Mouse (Mus musculus) liver, embryonic 12.5 days (tissue): ENCODE measurements around the gene Sdr39u1. TPM values are rescaled to one million over a fixed set of nuclear protein-coding genes. Genes with fewer than 3 reads are reported as not detected.

Experiments used
- ATAC-seq: fragments of 200-750 bp; cut with Nextera tagmentation; 2 replicates; pipeline ENCODE4 v1.8.0; 2017; ENCODE audit warnings: moderate number of reproducible peaks, mild to moderate bottlenecking, moderate library complexity
- H3K27ac ChIP-seq: fragments of 300-500 bp; sonication (generic); 2 replicates; pipeline ENCODE4 v1.5.1; 2016; ENCODE audit warnings: mild to moderate bottlenecking
- H3K27me3 ChIP-seq: fragments of 300-500 bp; sonication (generic); replicated peaks from 2 replicates; pipeline ENCODE4 v1.6.1; 2016; ENCODE audit warnings: mild to moderate bottlenecking, moderate library complexity
- H3K36me3 ChIP-seq: fragments of 300-500 bp; sonication (generic); 2 replicates; pipeline ENCODE4 v1.6.1; 2016; ENCODE audit warnings: mild to moderate bottlenecking, moderate library complexity
- H3K4me1 ChIP-seq: fragments of 300-500 bp; sonication (generic); 2 replicates; pipeline ENCODE4 v1.6.1; 2016
- H3K4me2 ChIP-seq: fragments of 300-500 bp; sonication (generic); 2 replicates; pipeline ENCODE4 v1.6.1; 2016; ENCODE audit warnings: mild to moderate bottlenecking, moderate library complexity
- H3K4me3 ChIP-seq: fragments of 300-500 bp; sonication (generic); 2 replicates; pipeline ENCODE4 v1.5.1; 2016; ENCODE audit warnings: mild to moderate bottlenecking, moderate library complexity
- H3K9ac ChIP-seq: fragments of 300-500 bp; sonication (generic); 2 replicates; pipeline ENCODE4 v1.6.1; 2016; ENCODE audit warnings: mild to moderate bottlenecking, moderate library complexity
- H3K9me3 ChIP-seq: fragments of 300-500 bp; sonication (generic); replicated peaks from 2 replicates; pipeline ENCODE4 v1.6.1; 2016; ENCODE audit warnings: mild to moderate bottlenecking, moderate library complexity
- WGBS: fragments of 180-500 bp; shearing (Covaris S2); methylation state at CpG from one replicate; pipeline ENCODE4 v1.1.7; 2016; ENCODE audit not compliant: insufficient replicate concordance; 5-methylcytosine and 5-hydroxymethylcytosine counted together
- polyA plus RNA-seq: library from polyadenylated mRNA; unstranded; fragments of >200 nt; fragmentation: Nextera tagmentation; extraction: Ambion mirVana; gene quantifications from 2 replicates; pipeline ENCODE4 v1.2.1, GENCODE M21; 2016

The Sdr39u1 gene
- polyA plus RNA-seq, 1 experiment from 2014 or later: 14.0 TPM

- Histone ChIP-seq H3K36me3 (peaks cover 24% of the 10 kb centered on the region), H3K27me3 (no peaks in the 10 kb centered on the region), H3K27ac (0 out of 2 replicates have a peak overlapping the region, but pooled peaks have one; percentile 62), H3K4me3 (no peak overlapping the region), H3K9me3 (no peaks in the 10 kb centered on the region), H3K4me2 (no peak overlapping the region), H3K4me1 (peaks cover 57% of the 10 kb centered on the region), H3K9ac (no peak overlapping the region)
- 78% methylated on average over 13 of the region's 13 CpGs for WGBS
- ATAC-seq: no peak
Measured at GRCm38 (mm10) chr14:55883149-55883661, 16.9 kb downstream of the Sdr39u1 start.

- 56% methylated on average over 6 of the region's 6 CpGs for WGBS
- H3K27me3 ChIP-seq: peaks cover 9% of the 10 kb centered on the region
- peaks cover 14% of the 10 kb centered on the region for H3K36me3 ChIP-seq
- H3K27ac ChIP-seq: peak overlapping the region; percentile 62
- no peaks in the 10 kb centered on the region for H3K9me3 ChIP-seq
- ATAC-seq: peak; percentile 38
- H3K4me3 ChIP-seq: no peak overlapping the region
- H3K4me2 ChIP-seq: no peak overlapping the region
- no peak overlapping the region for H3K9ac ChIP-seq
- peaks cover 58% of the 10 kb centered on the region for H3K4me1 ChIP-seq
Measured at GRCm38 (mm10) chr14:55882171-55882641, 17.9 kb downstream of the Sdr39u1 start.

- H3K36me3 ChIP-seq: peaks cover 1% of the 10 kb centered on the region
- no peak overlapping the region for H3K4me2 ChIP-seq
- 43% methylated on average over 8 of the region's 8 CpGs for WGBS
- no peak overlapping the region for H3K9ac ChIP-seq
- peaks cover 46% of the 10 kb centered on the region for H3K4me1 ChIP-seq
- no peak overlapping the region for H3K4me3 ChIP-seq
- no peak overlapping the region for H3K27ac ChIP-seq
- no peak for ATAC-seq
- H3K9me3 ChIP-seq: no peaks in the 10 kb centered on the region
- peaks cover 10% of the 10 kb centered on the region for H3K27me3 ChIP-seq
Measured at GRCm38 (mm10) chr14:55880982-55881381, 19.1 kb downstream of the Sdr39u1 start.

GRCm38 (mm10) chr14:55879623-55880022, 20.5 kb downstream of the Sdr39u1 start:
- 13% methylated on average over 1 of the region's 1 CpGs for WGBS

GRCm38 (mm10) chr14:55878316-55878940, 21.7 kb downstream of the Sdr39u1 start:
- 10% methylated on average over 7 of the region's 7 CpGs for WGBS
- Histone ChIP-seq H3K4me1 (peaks cover 35% of the 10 kb centered on the region), H3K9me3 (no peaks in the 10 kb centered on the region), H3K36me3 (no peaks in the 10 kb centered on the region), H3K4me3 (no peak overlapping the region), H3K9ac (no peak overlapping the region), H3K27me3 (peaks cover 19% of the 10 kb centered on the region), H3K4me2 (0 out of 2 replicates have a peak overlapping the region, but pooled peaks have one; percentile 20), H3K27ac (no peak overlapping the region)
- ATAC-seq: no peak

More at GRCm38 (mm10) chr14:55879623-55880022, 20.5 kb downstream of the Sdr39u1 start:
- no peak for ATAC-seq
- Histone ChIP-seq H3K4me2 (no peak overlapping the region), H3K4me1 (peaks cover 38% of the 10 kb centered on the region), H3K9me3 (no peaks in the 10 kb centered on the region), H3K27me3 (peaks cover 19% of the 10 kb centered on the region), H3K4me3 (no peak overlapping the region), H3K9ac (no peak overlapping the region), H3K27ac (no peak overlapping the region), H3K36me3 (no peaks in the 10 kb centered on the region)

- 28% methylated on average over 14 of the region's 14 CpGs for WGBS
- peak overlapping the region; percentile 28; the same call in 1 of the 2 replicates for H3K4me2 ChIP-seq
- H3K9me3 ChIP-seq: no peaks in the 10 kb centered on the region
- H3K4me1 ChIP-seq: peaks cover 29% of the 10 kb centered on the region
- H3K36me3 ChIP-seq: no peaks in the 10 kb centered on the region; the same call in 1 of the 2 replicates
- no peak overlapping the region for H3K27ac ChIP-seq
- H3K9ac ChIP-seq: no peak overlapping the region
- no peak for ATAC-seq
- H3K4me3 ChIP-seq: no peak overlapping the region
- H3K27me3 ChIP-seq: peaks cover 19% of the 10 kb centered on the region
Measured at GRCm38 (mm10) chr14:55877469-55878315, 22.4 kb downstream of the Sdr39u1 start.

GRCm38 (mm10) chr14:55873714-55874683, 26.1 kb downstream of the Sdr39u1 start:
- H3K9me3 ChIP-seq: no peaks in the 10 kb centered on the region
- peaks cover 19% of the 10 kb centered on the region for H3K27me3 ChIP-seq
- H3K36me3 ChIP-seq: peaks cover 34% of the 10 kb centered on the region
- peak overlapping the region; percentile 44 for H3K9ac ChIP-seq
- no peak overlapping the region for H3K27ac ChIP-seq
- peak overlapping the region; percentile 39 for H3K4me3 ChIP-seq
- ATAC-seq: peak; percentile 56
- H3K4me2 ChIP-seq: peak overlapping the region; percentile 69
- 9% methylated on average over 30 of the region's 30 CpGs for WGBS
- H3K4me1 ChIP-seq: peaks cover 16% of the 10 kb centered on the region; the same call in 1 of the 2 replicates

- ATAC-seq: no peak
- H3K9ac ChIP-seq: no peak overlapping the region
- no peak overlapping the region for H3K4me3 ChIP-seq
- H3K9me3 ChIP-seq: no peaks in the 10 kb centered on the region
- no peak overlapping the region for H3K27ac ChIP-seq
- H3K27me3 ChIP-seq: peaks cover 19% of the 10 kb centered on the region
- H3K4me1 ChIP-seq: peaks cover 16% of the 10 kb centered on the region; the same call in 1 of the 2 replicates
- peaks cover 42% of the 10 kb centered on the region for H3K36me3 ChIP-seq
- peak overlapping the region; percentile 69 for H3K4me2 ChIP-seq
- 74% methylated on average over 8 of the region's 8 CpGs for WGBS
Measured at GRCm38 (mm10) chr14:55873242-55873713, 26.8 kb downstream of the Sdr39u1 start.

GRCm38 (mm10) chr14:55872551-55872950, 27.5 kb downstream of the Sdr39u1 start:
- Histone ChIP-seq H3K27ac (no peak overlapping the region), H3K4me2 (no peak overlapping the region), H3K9me3 (no peaks in the 10 kb centered on the region), H3K4me3 (no peak overlapping the region), H3K27me3 (peaks cover 13% of the 10 kb centered on the region; the same call in 1 of the 2 replicates), H3K9ac (no peak overlapping the region), H3K36me3 (peaks cover 48% of the 10 kb centered on the region), H3K4me1 (peaks cover 11% of the 10 kb centered on the region; the same call in 1 of the 2 replicates)
- ATAC-seq: no peak
- WGBS: 74% methylated on average over 17 of the region's 17 CpGs

GRCm38 (mm10) chr14:55872039-55872438, 28.1 kb downstream of the Sdr39u1 start:
- peaks cover 48% of the 10 kb centered on the region for H3K36me3 ChIP-seq
- WGBS: 75% methylated on average over 12 of the region's 12 CpGs
- H3K4me3 ChIP-seq: no peak overlapping the region
- no peak for ATAC-seq
- H3K4me2 ChIP-seq: no peak overlapping the region
- H3K9ac ChIP-seq: no peak overlapping the region
- H3K4me1 ChIP-seq: peaks cover 11% of the 10 kb centered on the region; the same call in 1 of the 2 replicates
- no peaks in the 10 kb centered on the region for H3K9me3 ChIP-seq
- no peak overlapping the region for H3K27ac ChIP-seq
- H3K27me3 ChIP-seq: peaks cover 10% of the 10 kb centered on the region; the same call in 1 of the 2 replicates

GRCm38 (mm10) chr14:55869538-55869937, 30.6 kb downstream of the Sdr39u1 start:
- ATAC-seq: no peak

More at GRCm38 (mm10) chr14:55869538-55869937, 30.6 kb downstream of the Sdr39u1 start:
- Histone ChIP-seq H3K9ac (no peak overlapping the region), H3K4me1 (peaks cover 11% of the 10 kb centered on the region; the same call in 1 of the 2 replicates), H3K36me3 (peaks cover 65% of the 10 kb centered on the region), H3K9me3 (no peaks in the 10 kb centered on the region), H3K4me3 (no peak overlapping the region), H3K27me3 (no peaks in the 10 kb centered on the region; the same call in 1 of the 2 replicates), H3K27ac (no peak overlapping the region), H3K4me2 (no peak overlapping the region)
- WGBS: 84% methylated on average over 6 of the region's 6 CpGs
